Mouse (Mus musculus): ENCODE measurements around the gene Gdap1l1. TPM values are rescaled to one million over a fixed set of nuclear protein-coding genes. Genes with fewer than 3 reads are reported as not detected.
A peak's percentile ranks its signal among the peaks of the same experiment; 100 is the strongest.
"Not testable (repeated sequence)": the region's sequence is repeated elsewhere in the genome, so short reads cannot be mapped to it uniquely, and the experiment has no call there.

Gene Gdap1l1
- polyA plus RNA-seq, 1 experiment from 2014 or later: 0.30 TPM

DNA sequence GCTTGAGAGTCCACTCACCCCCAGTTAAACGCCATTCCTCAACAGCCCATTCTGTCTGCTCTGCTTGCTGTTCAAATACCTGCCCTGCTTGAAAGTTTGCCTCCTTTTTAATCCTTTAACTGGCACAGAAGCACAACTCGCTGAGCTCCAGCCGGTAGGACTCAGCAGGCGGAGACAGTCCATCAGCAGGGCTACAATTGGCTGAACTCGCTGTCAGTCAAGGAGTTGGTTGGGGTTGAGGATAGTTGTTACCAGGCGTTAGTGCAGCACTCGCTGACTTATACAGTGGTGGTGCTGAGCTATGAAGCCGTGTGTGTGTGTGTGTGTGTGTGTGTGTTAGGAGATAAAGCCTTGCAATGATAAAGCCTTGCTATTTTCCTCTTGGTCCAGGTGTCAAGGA lies 22.3 kb downstream of the Gdap1l1 start:
- WGBS: 89% methylated on average over 8 of the region's 8 CpGs
- no peak for DNase-seq (ENCODE audit: low spot score)
- Histone ChIP-seq H3K4me1 (no peaks in the 10 kb centered on the region), H3K9me3 (replicated peaks) (no peaks in the 10 kb centered on the region), H3K4me3 (no peak overlapping the region), H3K27ac (no peak overlapping the region), H3K36me3 (no peaks in the 10 kb centered on the region), H3K27me3 (ENCODE audit: low read depth, poor library complexity, severe bottlenecking) (peaks cover 26% of the 10 kb centered on the region)

DNA sequence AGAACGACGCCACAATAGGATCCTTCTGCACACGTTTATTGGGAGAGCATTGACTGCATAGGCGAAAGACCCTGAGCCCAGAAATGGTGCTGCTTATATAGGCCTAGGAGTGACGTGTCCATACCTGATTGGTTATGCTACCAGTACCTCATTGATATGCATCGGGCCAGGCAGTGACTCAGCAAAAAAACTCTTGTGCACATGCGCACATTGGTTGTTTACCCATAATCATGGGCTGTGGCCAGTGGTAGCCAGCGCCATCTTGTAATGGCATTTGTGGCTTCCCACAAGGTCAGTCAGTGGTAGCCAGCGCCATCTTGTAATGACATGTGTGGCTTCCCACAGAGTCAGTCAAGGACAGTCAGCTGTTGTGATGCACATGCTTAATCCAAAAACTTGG lies 23.0 kb downstream of the Gdap1l1 start:
- not testable (repeated sequence) for H3K9me3 ChIP-seq (replicated peaks); H3K4me3 ChIP-seq; H3K36me3 ChIP-seq; H3K27ac ChIP-seq; H3K4me1 ChIP-seq; DNase-seq (ENCODE audit: low spot score)
- H3K27me3 ChIP-seq (ENCODE audit: low read depth, poor library complexity, severe bottlenecking): peaks cover 26% of the 10 kb centered on the region
- 95% methylated on average over 9 of the region's 9 CpGs for WGBS

DNA sequence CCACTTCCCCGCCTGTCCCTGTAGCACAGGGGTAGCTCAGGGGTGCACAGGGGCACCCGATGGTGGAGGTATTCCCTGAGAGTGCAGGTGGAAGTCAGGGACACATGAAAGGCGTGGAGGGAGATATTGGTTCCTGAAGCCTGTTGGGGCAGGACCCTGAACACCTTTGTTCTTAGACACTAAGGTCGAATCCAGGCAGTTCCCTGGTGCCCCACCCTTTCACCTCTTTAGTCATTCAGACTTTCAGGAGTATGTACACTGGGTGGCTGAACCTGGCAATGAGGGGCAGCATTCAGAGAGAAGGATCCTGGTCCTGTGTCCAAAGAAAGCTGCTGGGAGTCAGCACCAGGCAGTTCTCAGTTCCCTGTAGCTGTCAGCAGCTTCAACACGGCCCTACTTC lies 24.1 kb downstream of the Gdap1l1 start:
- H3K4me1 ChIP-seq: no peaks in the 10 kb centered on the region
- H3K4me3 ChIP-seq: no peak overlapping the region
- peaks cover 26% of the 10 kb centered on the region for H3K27me3 ChIP-seq (ENCODE audit: low read depth, poor library complexity, severe bottlenecking)
- WGBS: 81% methylated on average over 5 of the region's 5 CpGs
- no peaks in the 10 kb centered on the region for H3K9me3 ChIP-seq (replicated peaks)
- no peak for DNase-seq (ENCODE audit: low spot score)
- 0 out of 2 replicates have a peak, but pooled peaks cover 2% of the 10 kb centered on the region for H3K36me3 ChIP-seq
- no peak overlapping the region for H3K27ac ChIP-seq

DNA sequence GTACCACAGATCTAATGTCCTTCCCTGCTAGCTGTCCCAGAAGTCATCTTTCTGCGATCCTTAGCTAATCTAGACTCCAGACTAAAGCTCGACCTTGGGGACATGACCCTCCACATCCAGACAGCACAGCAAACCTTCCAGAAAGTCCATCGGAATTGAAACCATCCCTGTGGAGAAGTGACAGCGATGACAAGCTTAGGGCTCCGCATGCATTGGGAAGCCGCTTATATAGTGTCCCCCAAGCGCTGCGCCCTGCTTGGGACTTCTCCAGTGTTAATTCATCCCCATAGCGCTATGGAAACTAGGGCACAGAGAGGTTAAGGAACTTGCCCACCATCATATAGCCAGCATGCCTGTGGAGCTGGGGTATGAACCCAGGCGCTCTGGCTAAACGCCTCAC lies 24.5 kb downstream of the Gdap1l1 start:
- no peak for DNase-seq (ENCODE audit: low spot score)
- H3K36me3 ChIP-seq: peaks cover 5% of the 10 kb centered on the region
- no peaks in the 10 kb centered on the region for H3K9me3 ChIP-seq (replicated peaks)
- H3K4me3 ChIP-seq: no peak overlapping the region
- H3K4me1 ChIP-seq: no peaks in the 10 kb centered on the region
- 74% methylated on average over 11 of the region's 11 CpGs for WGBS
- H3K27ac ChIP-seq: no peak overlapping the region
- peaks cover 24% of the 10 kb centered on the region for H3K27me3 ChIP-seq (ENCODE audit: low read depth, poor library complexity, severe bottlenecking)

DNA sequence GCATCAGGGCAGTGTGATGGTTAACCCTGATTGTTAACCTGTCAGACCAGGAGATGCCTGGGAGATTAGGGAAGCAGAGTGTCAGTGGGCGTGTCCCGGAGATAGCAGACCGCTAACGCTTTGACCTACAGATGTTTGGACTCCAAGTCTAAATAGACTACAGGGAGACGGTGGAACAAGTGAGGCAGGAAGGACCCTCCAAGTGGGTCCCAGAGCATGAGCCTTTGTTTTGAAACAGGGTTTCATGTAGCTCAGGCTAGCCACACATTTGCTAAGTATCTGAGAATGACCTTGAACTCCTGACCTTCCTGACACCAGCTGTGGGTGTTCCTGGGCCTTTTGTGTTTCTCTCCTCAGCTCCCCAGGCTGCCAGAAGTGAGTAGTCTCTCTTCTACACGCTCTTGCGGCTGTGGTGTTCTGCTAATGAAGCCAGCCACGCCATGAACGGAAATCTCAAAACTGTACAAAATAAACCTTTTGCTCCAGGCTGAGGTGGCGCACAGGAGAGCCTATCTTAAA lies 25.0 kb downstream of the Gdap1l1 start:
- H3K27ac ChIP-seq: no peak overlapping the region

DNA sequence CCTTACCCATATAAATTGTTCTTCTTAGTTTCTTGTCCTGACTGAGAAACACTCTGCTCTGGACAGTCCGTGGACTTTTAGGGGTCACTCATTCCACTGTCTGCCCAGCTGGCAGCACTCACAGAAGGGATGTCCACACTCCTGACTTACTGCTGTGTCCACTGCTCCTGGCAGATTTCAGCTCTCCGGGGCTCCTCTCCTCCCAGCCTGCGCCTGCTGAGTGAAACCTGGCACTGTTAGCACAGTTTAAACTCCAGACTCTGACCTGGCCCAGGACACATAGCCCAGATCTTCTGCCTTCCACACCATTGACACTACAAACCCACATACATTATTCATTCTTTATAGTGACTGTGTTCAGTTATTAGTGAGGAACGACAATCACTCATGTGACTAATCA lies 25.7 kb downstream of the Gdap1l1 start:
- H3K4me1 ChIP-seq: no peaks in the 10 kb centered on the region
- H3K27me3 ChIP-seq (ENCODE audit: low read depth, poor library complexity, severe bottlenecking): peaks cover 12% of the 10 kb centered on the region
- no peak overlapping the region for H3K4me3 ChIP-seq
- DNase-seq (ENCODE audit: low spot score): no peak
- H3K36me3 ChIP-seq: peaks cover 15% of the 10 kb centered on the region
- 79% methylated on average over 4 of the region's 4 CpGs for WGBS
- H3K27ac ChIP-seq: no peak overlapping the region
- no peaks in the 10 kb centered on the region for H3K9me3 ChIP-seq (replicated peaks)

More for the DNA sequence above, 25.0 kb downstream of the Gdap1l1 start:
- Histone ChIP-seq H3K36me3 (peaks cover 8% of the 10 kb centered on the region), H3K9me3 (replicated peaks) (no peaks in the 10 kb centered on the region), H3K4me1 (no peaks in the 10 kb centered on the region), H3K4me3 (no peak overlapping the region), H3K27me3 (ENCODE audit: low read depth, poor library complexity, severe bottlenecking) (peaks cover 18% of the 10 kb centered on the region)
- no peak for DNase-seq (ENCODE audit: low spot score)
- 57% methylated on average over 10 of the region's 10 CpGs for WGBS

DNA sequence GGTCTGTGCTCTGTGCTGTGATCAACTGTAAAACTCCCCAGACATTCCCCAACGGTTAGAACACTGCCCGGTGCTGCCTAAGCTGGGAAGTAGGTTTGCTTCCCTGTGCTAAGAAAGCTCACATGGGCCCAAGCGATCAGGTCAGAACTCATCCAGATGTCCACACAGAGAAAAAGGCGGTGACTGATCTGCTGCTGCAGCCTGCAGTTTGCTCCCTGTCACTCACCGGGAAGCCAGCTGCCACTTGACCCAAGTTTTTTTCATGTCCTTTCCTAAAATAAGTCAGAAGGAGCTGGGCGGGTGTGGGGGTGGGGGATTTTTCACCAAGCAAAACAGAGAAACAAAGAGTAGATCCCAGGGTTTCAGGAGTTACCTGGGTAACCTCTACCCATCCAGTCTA lies 26.3 kb downstream of the Gdap1l1 start:
- no peak for DNase-seq (ENCODE audit: low spot score)
- Histone ChIP-seq H3K4me3 (no peak overlapping the region), H3K36me3 (peaks cover 21% of the 10 kb centered on the region), H3K4me1 (no peaks in the 10 kb centered on the region), H3K27ac (no peak overlapping the region), H3K27me3 (ENCODE audit: low read depth, poor library complexity, severe bottlenecking) (peaks cover 6% of the 10 kb centered on the region; the same call in 1 of the 2 replicates), H3K9me3 (replicated peaks) (no peaks in the 10 kb centered on the region)
- 73% methylated on average over 6 of the region's 6 CpGs for WGBS

DNA sequence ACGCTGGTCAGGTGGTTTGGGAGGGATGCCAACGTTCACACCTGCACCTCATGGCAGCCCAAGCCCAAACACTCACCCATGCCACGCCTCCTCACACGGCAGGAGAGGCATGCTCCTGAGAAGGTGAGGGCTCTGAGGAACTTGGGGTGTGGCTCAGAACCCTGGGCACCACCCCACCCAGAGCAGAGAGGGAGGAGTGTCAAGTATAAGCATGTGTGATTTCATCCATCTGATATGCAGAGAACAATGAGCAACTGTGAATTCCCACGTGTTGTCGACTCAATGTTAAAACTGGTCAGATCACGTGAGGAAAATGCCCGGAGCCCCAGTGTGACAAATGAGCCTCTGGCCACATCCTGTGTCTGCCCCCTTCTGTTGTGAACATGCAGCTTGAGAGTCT lies 28.5 kb downstream of the Gdap1l1 start:
- Histone ChIP-seq H3K36me3 (peaks cover 23% of the 10 kb centered on the region), H3K4me1 (peaks cover 7% of the 10 kb centered on the region), H3K9me3 (replicated peaks) (no peaks in the 10 kb centered on the region), H3K27ac (no peak overlapping the region), H3K4me3 (no peak overlapping the region), H3K27me3 (ENCODE audit: low read depth, poor library complexity, severe bottlenecking) (no peaks in the 10 kb centered on the region)
- WGBS: 75% methylated on average over 8 of the region's 8 CpGs
- DNase-seq (ENCODE audit: low spot score): no peak

DNA sequence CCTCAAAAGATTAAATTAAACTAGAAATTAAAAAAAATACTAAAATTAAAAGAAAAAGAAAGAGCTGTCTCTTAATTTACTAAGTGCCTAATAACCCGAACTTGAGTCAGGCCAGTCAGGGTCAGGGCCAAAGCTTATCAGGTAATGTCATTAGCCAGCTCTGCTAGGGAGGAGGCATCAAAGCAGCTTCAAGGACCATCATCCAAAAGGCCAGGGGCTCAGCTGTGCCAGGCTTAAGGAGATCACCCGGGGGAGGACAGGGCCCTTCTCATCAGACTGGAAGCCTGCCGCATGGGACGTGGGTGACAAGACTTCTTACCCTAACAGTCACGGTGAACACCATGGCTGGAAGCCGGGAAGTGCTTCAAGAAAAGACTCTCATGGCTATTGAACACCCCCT lies 29.3 kb downstream of the Gdap1l1 start:
- H3K9me3 ChIP-seq (replicated peaks): no peaks in the 10 kb centered on the region
- DNase-seq (ENCODE audit: low spot score): no peak
- no peaks in the 10 kb centered on the region for H3K27me3 ChIP-seq (ENCODE audit: low read depth, poor library complexity, severe bottlenecking)
- peaks cover 12% of the 10 kb centered on the region for H3K4me1 ChIP-seq
- H3K4me3 ChIP-seq: no peak overlapping the region
- peaks cover 23% of the 10 kb centered on the region for H3K36me3 ChIP-seq
- 87% methylated on average over 6 of the region's 6 CpGs for WGBS
- no peak overlapping the region for H3K27ac ChIP-seq

DNA sequence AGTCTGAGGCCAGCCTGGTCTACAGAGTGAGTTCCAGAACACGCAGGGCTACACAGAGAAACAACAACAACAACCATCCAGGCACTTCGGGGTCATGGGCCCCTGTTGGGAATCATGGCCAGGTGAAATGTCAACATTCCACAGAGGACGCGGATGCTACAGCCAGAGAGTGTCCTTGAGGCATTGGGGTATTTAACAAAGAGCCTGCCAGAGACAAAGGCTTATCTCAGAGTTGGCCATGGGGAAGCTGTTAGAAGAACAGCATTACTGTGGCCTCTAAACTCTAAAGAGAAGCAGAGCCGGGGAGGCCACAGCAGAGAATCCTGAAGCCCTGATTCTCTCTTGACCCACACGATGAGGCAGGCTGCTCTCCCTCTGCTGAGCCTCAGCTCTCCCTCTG lies 30.6 kb downstream of the Gdap1l1 start:
- 93% methylated on average over 6 of the region's 6 CpGs for WGBS
- no peaks in the 10 kb centered on the region for H3K27me3 ChIP-seq (ENCODE audit: low read depth, poor library complexity, severe bottlenecking)

DNA sequence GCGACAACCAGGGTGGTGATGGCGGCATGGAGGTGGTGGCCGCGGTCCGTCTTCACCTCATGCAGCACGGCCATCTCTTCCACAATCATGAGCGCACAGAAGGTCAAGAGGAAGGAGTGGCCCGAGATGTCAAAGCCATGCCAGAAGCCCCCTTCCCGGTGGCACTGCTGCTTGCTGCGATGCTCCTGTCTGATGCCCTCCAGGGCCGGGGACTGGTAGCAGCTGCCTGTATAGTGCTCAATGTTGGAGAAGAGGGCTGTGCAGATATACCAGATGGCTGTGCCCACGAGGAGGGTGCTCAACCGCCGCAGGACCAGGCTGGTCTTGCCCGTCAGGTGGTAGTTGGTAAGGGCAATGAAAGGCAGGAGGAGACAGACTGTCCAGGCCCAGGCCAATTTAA lies 31.4 kb downstream of the Gdap1l1 start:
- 96% methylated on average over 15 of the region's 15 CpGs for WGBS
- no peaks in the 10 kb centered on the region for H3K27me3 ChIP-seq (ENCODE audit: low read depth, poor library complexity, severe bottlenecking)
- no peak overlapping the region for H3K4me3 ChIP-seq
- peaks cover 12% of the 10 kb centered on the region for H3K4me1 ChIP-seq
- no peak for DNase-seq (ENCODE audit: low spot score)
- H3K9me3 ChIP-seq (replicated peaks): no peaks in the 10 kb centered on the region
- H3K27ac ChIP-seq: no peak overlapping the region
- H3K36me3 ChIP-seq: peaks cover 23% of the 10 kb centered on the region

More for the DNA sequence above, 30.6 kb downstream of the Gdap1l1 start:
- Histone ChIP-seq H3K4me3 (no peak overlapping the region), H3K27ac (no peak overlapping the region), H3K9me3 (replicated peaks) (no peaks in the 10 kb centered on the region), H3K4me1 (peaks cover 12% of the 10 kb centered on the region), H3K36me3 (peaks cover 23% of the 10 kb centered on the region)
- no peak for DNase-seq (ENCODE audit: low spot score)

DNA sequence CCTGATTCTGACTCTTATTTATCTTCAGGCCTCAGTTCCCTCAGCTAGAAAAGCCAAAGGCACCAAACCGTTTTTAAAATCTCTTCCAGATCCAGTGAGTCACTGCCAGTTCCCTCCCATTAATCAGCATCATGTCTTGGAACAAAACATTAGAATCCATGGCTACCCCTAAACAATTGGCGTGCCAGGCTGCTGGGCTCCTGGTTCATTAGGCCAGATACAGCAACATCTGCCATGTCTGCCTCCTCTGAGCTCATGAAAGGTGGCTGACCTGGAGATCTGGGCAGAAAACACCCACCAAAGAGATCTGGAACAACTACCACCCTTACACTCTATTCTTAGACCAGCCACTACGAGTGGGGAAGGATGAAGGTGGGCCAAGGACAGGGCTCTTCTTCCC lies 32.9 kb downstream of the Gdap1l1 start:
- no peak overlapping the region for H3K27ac ChIP-seq
- no peaks in the 10 kb centered on the region for H3K9me3 ChIP-seq (replicated peaks)
- no peak for DNase-seq (ENCODE audit: low spot score)
- peaks cover 12% of the 10 kb centered on the region for H3K4me1 ChIP-seq
- peak overlapping the region; percentile 92; the same call in 1 of the 2 replicates for H3K4me3 ChIP-seq
- H3K36me3 ChIP-seq: peaks cover 23% of the 10 kb centered on the region
- no peaks in the 10 kb centered on the region for H3K27me3 ChIP-seq (ENCODE audit: low read depth, poor library complexity, severe bottlenecking)
- 73% methylated on average over 3 of the region's 3 CpGs for WGBS

DNA sequence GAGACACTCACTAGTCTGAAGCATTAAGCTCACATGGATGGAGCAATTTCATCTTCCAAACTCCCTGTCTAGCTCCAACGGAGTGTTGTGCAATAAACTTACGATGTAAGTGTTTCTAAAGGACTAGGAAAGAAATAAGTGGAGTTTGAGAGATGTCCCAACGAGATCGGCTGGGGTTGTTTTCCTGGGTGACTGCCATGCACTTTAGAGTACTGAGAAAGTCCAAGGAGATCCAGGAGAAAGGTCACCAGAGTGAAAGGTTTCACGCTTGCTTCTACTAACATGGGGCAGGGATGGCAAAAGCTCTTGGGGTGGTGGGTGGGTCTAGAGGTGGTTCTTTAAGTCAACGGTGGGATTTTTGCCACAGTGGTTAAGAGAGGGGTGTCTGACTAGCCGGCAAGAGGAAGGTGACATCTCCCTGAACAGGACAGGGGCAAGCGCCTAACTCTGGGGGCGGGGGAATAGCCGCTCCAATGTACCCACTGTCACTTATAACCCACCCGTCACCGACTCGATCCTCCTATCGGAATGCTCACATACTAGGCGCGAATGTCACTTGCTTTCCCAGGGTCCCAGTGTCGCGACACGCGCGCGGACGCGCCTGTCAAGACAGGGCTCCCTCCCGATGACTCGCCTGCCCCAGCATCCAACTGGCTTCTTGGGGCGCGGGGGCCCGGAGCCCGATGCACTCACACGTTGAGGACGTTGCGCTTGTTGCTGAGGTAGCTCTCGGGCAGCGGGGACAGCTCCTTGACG lies 33.6 kb downstream of the Gdap1l1 start:
- Histone ChIP-seq H3K9me3 (replicated peaks) (no peaks in the 10 kb centered on the region), H3K27ac (peak overlapping the region; percentile 88), H3K4me3 (peak overlapping the region; percentile 92), H3K36me3 (peaks cover 23% of the 10 kb centered on the region), H3K27me3 (ENCODE audit: low read depth, poor library complexity, severe bottlenecking) (no peaks in the 10 kb centered on the region), H3K4me1 (peaks cover 12% of the 10 kb centered on the region)
- DNase-seq (ENCODE audit: low spot score): no peak
- 6% methylated on average over 36 of the region's 36 CpGs for WGBS
